21 mouse cellular contexts compared by ENCODE assay signal in the genomic region with DNA sequence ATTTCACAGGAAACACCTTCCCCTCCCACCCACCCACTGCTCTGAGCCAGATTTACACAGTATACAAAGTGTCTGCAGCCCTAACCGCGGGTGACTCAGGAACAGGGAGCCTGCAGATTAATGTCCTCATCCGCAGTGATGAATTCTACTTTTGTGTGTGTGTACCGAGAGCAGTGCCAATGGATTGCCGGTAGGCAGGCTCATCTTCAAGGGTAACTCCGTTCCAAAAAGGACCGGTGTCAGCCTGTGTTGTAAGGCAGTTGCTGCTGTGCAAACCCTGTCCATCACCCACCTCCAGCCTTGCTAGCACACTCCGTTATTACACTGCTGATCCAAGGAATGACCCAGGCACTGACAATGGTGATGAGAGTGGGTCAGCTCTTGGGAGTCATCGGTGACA.
DNase-seq lines count a peak whose midpoint lies in the region; ATAC-seq lines count a peak whose summit lies in the region.
"Had no signal": no experiment of that assay in that cellular context is flagged by ENCODE, and none has a peak within 500 bp of the region (broad histone marks: within the 10 kb centered on the region; RNA-seq: fewer than 3 reads in every experiment).

No protein-coding gene starts in this region.

- no peaks in the 10 kb centered on the region for H3K9me3 ChIP-seq in kidney, embryonic 15.5 days (replicated peaks)
- peaks cover under 1% of the 10 kb centered on the region; the same call in 1 of the 2 replicates for H3K9me3 ChIP-seq in intestine, embryonic 16.5 days (ENCODE audit: control insufficient read depth, low read length)
- H3K9me3 ChIP-seq: heart, embryonic 13.5 days; limb, embryonic 12.5 days; liver, embryonic 12.5 days had no signal

- no peaks in the 10 kb centered on the region for H3K36me3 ChIP-seq in kidney, embryonic 15.5 days
- H3K36me3 ChIP-seq in intestine, embryonic 16.5 days (ENCODE audit: control insufficient read depth, insufficient read depth, low read length), result no peaks in the 10 kb centered on the region
- H3K36me3 ChIP-seq: G1E; heart, embryonic 13.5 days; limb, embryonic 12.5 days; liver, embryonic 12.5 days had no signal

- no peak overlapping the region for H3K4me3 ChIP-seq in kidney, embryonic 15.5 days (replicated peaks)
- no peak overlapping the region for H3K4me3 ChIP-seq in intestine, embryonic 16.5 days (ENCODE audit: low read length)
- H3K4me3 ChIP-seq: gastrocnemius, adult 2 months; heart, embryonic 13.5 days; limb, embryonic 12.5 days; liver, embryonic 12.5 days had no signal

- WGBS in kidney, embryonic 15.5 days, result 42% methylated on average over 9 of the region's 9 CpGs
- WGBS in intestine, embryonic 16.5 days, result 40% methylated on average over 9 of the region's 9 CpGs

- peak overlapping the region; percentile 8; the same call in 1 of the 2 replicates for H3K4me2 ChIP-seq in kidney, embryonic 15.5 days
- peak overlapping the region; percentile 14 for H3K4me2 ChIP-seq in intestine, embryonic 16.5 days (ENCODE audit: low read depth, low read length)
- H3K4me2 ChIP-seq: heart, embryonic 13.5 days; limb, embryonic 12.5 days; liver, embryonic 12.5 days had no signal

- peak; percentile 24 for DNase-seq in adrenal gland, adult 8-10 months
- DNase-seq in adrenal gland, adult 18-20 months (ENCODE audit: low spot score in 2 of 2), result no peak
- no peak for DNase-seq in kidney, adult 8-10 months
- DNase-seq in adrenal gland, postnatal 36 days, result peak; percentile 43 to 44
- no peak for DNase-seq in gastrocnemius, postnatal 25 days
- no peak for DNase-seq in right cerebral cortex, postnatal 4 days
- DNase-seq: cerebellum, adult 11 months; cerebellum, postnatal 14 days; gastrocnemius, adult 2 months; lung, adult 2 months; lung, postnatal 36 days; spleen, adult 18-20 months; thymus, adult 2 months had no signal

- H3K9ac ChIP-seq in kidney, embryonic 15.5 days, result no peak overlapping the region
- no peak overlapping the region for H3K9ac ChIP-seq in intestine, embryonic 16.5 days (ENCODE audit: low read depth, low read length)
- H3K9ac ChIP-seq: heart, embryonic 13.5 days; limb, embryonic 12.5 days; liver, embryonic 12.5 days had no signal

- peak overlapping the region; percentile 29; the same call in 1 of the 2 replicates for H3K27ac ChIP-seq in kidney, embryonic 15.5 days
- H3K27ac ChIP-seq in intestine, embryonic 16.5 days (ENCODE audit: low read length), result 0 out of 2 replicates have a peak overlapping the region, but pooled peaks have one; percentile 42
- H3K27ac ChIP-seq: gastrocnemius, adult 2 months; heart, embryonic 13.5 days; kidney, postnatal 0 days; limb, embryonic 12.5 days; liver, embryonic 12.5 days had no signal

- no peak for ATAC-seq in kidney, embryonic 15.5 days (replicated peaks; ENCODE audit: low FRiP score)
- ATAC-seq in intestine, embryonic 16.5 days, result 0 out of 2 replicates have a peak, but pooled peaks have one; percentile 33
- ATAC-seq: activated CD4-positive, CD25-positive, alpha-beta regulatory T cell, adult 4 months; liver, embryonic 12.5 days had no signal

- H3K4me1 ChIP-seq in kidney, embryonic 15.5 days, result peaks cover 40% of the 10 kb centered on the region
- H3K4me1 ChIP-seq in intestine, embryonic 16.5 days (ENCODE audit: control insufficient read depth, insufficient read depth, low read length), result peaks cover 16% of the 10 kb centered on the region
- H3K4me1 ChIP-seq: liver, embryonic 12.5 days had no signal

- no peaks in the 10 kb centered on the region for H3K27me3 ChIP-seq in kidney, embryonic 15.5 days
- no peaks in the 10 kb centered on the region for H3K27me3 ChIP-seq in intestine, embryonic 16.5 days (replicated peaks; ENCODE audit: control insufficient read depth, insufficient read depth, low read length)
- H3K27me3 ChIP-seq: heart, embryonic 13.5 days; limb, embryonic 12.5 days; liver, embryonic 12.5 days had no signal

Comparison
In these comparisons a context has a peak if more than half of its experiments do, and no peak if none do; other contexts are left out.
1. DNase-seq: peak in adrenal gland, adult 8-10 months (single experiment) and adrenal gland, postnatal 36 days (2 of 2); none in adrenal gland, adult 18-20 months (0 of 2), kidney, adult 8-10 months (0 of 2), gastrocnemius, postnatal 25 days (single experiment) and right cerebral cortex, postnatal 4 days (single experiment).